Comparison of ENCODE assay signal across 10 mouse cellular contexts in the genomic region with DNA sequence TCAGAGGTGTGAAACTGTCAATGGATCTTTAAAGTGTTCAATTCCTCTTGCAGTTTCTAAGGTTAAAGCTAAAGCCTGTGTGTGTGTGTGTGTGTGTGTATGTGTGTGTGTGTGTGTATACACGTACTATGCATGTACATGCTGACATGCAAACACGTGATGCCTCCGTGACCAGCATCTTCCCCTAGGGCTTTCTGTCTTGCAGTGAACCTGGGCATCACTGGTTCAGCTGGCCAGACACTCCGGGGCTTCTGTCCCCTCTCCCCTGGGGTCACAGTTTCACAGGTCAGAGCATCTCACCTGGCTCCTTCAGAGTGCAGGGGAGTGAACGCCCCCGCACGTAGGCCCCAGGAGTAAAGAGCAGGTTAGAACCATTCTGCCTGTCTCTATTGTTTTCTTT. TPM values are rescaled to one million over a fixed set of nuclear protein-coding genes. Genes with fewer than 3 reads are reported as not detected.
DNase-seq lines count a peak whose midpoint lies in the region; ATAC-seq and TF ChIP-seq lines count a peak whose summit lies in the region.
"Had no signal": no experiment of that assay in that cellular context is flagged by ENCODE, and none has a peak within 500 bp of the region (broad histone marks: within the 10 kb centered on the region; RNA-seq: fewer than 3 reads in every experiment).

No protein-coding gene starts in this region.

- no peak for TF ChIP-seq POLR2A in thymus, adult 2 months (IDR thresholded peaks at IDR 0.05; ENCODE audit: control insufficient read depth, extremely low read depth, insufficient read depth, low read length, poor library complexity)

- WGBS in embryonic facial prominence, embryonic 14.5 days: 44% methylated on average over 7 of the region's 7 CpGs
- 54% methylated on average over 7 of the region's 7 CpGs for WGBS in intestine, embryonic 16.5 days
- 11% methylated on average over 7 of the region's 7 CpGs for WGBS in midbrain, embryonic 16.5 days
- 93% methylated on average over 7 of the region's 7 CpGs for WGBS in thymus, adult 2 months

- no peak overlapping the region for H3K4me3 ChIP-seq in embryonic facial prominence, embryonic 14.5 days (ENCODE audit: low read depth, low read length)
- 0 out of 2 replicates have a peak overlapping the region, but pooled peaks have one; percentile 24 for H3K4me3 ChIP-seq in intestine, embryonic 16.5 days (ENCODE audit: low read length)
- no peak overlapping the region for H3K4me3 ChIP-seq in midbrain, embryonic 16.5 days (ENCODE audit: low read depth, low read length)
- H3K4me3 ChIP-seq in thymus, adult 2 months (ENCODE audit: control insufficient read depth, insufficient read depth, low read length): no peak overlapping the region

- H3K36me3 ChIP-seq in embryonic facial prominence, embryonic 14.5 days (ENCODE audit: control insufficient read depth, insufficient read depth, low read length): no peaks in the 10 kb centered on the region
- H3K36me3 ChIP-seq in intestine, embryonic 16.5 days (ENCODE audit: control insufficient read depth, insufficient read depth, low read length): no peaks in the 10 kb centered on the region
- no peaks in the 10 kb centered on the region for H3K36me3 ChIP-seq in midbrain, embryonic 16.5 days (ENCODE audit: control insufficient read depth, insufficient read depth, low read length)
- H3K36me3 ChIP-seq in thymus, adult 2 months (ENCODE audit: control insufficient read depth, insufficient read depth, low read length): no peaks in the 10 kb centered on the region

- H3K4me1 ChIP-seq in embryonic facial prominence, embryonic 14.5 days (ENCODE audit: control insufficient read depth, insufficient read depth, low read length): peaks cover 16% of the 10 kb centered on the region
- peaks cover 14% of the 10 kb centered on the region for H3K4me1 ChIP-seq in intestine, embryonic 16.5 days (ENCODE audit: control insufficient read depth, insufficient read depth, low read length)
- H3K4me1 ChIP-seq in midbrain, embryonic 16.5 days (ENCODE audit: control insufficient read depth, insufficient read depth, low read length): peaks cover 19% of the 10 kb centered on the region
- H3K4me1 ChIP-seq in thymus, adult 2 months (replicated peaks; ENCODE audit: control insufficient read depth, insufficient read depth, low read length): peaks cover 15% of the 10 kb centered on the region

- H3K9ac ChIP-seq in embryonic facial prominence, embryonic 14.5 days (ENCODE audit: low read depth, low read length): no peak overlapping the region
- H3K9ac ChIP-seq in intestine, embryonic 16.5 days (ENCODE audit: low read depth, low read length): peak overlapping the region; percentile 53; the same call in 1 of the 2 replicates
- H3K9ac ChIP-seq in midbrain, embryonic 16.5 days (ENCODE audit: low read depth, low read length): peak overlapping the region; percentile 42; the same call in 1 of the 2 replicates

- no peak overlapping the region for H3K27ac ChIP-seq in embryonic facial prominence, embryonic 14.5 days (replicated peaks; ENCODE audit: low read depth, low read length)
- H3K27ac ChIP-seq in intestine, embryonic 16.5 days (ENCODE audit: low read length): no peak overlapping the region
- H3K27ac ChIP-seq in midbrain, embryonic 16.5 days (ENCODE audit: low read length): no peak overlapping the region
- H3K27ac ChIP-seq in thymus, adult 2 months (ENCODE audit: control insufficient read depth, insufficient read depth, low read length): no peak overlapping the region

- intact Hi-C loops in heart, postnatal 10 days (cut with DNase I): no loop called here

- no peak for TF ChIP-seq CTCF in thymus, adult 2 months (IDR thresholded peaks at IDR 0.05; ENCODE audit: borderline replicate concordance, control insufficient read depth, extremely low read depth, insufficient read depth, low read length, poor library complexity)

- peak; percentile 40 for DNase-seq in embryo, embryonic 11 days
- DNase-seq in embryo, embryonic 9.5 days (ENCODE audit: extremely low spot score): no peak
- no peak for DNase-seq in embryonic facial prominence, embryonic 14.5 days (ENCODE audit: low spot score)
- DNase-seq in thymus, adult 2 months: no peak
- DNase-seq in heart, postnatal 10 days: no peak
- DNase-seq in ovary, adult 18-20 months (ENCODE audit: low spot score): no peak
- DNase-seq: cerebellum, postnatal 25 days had no signal

- peak overlapping the region; percentile 81; the same call in 1 of the 2 replicates for H3K4me2 ChIP-seq in embryonic facial prominence, embryonic 14.5 days (ENCODE audit: low read depth, low read length)
- H3K4me2 ChIP-seq in intestine, embryonic 16.5 days (ENCODE audit: low read depth, low read length): peak overlapping the region; percentile 40
- H3K4me2 ChIP-seq in midbrain, embryonic 16.5 days (ENCODE audit: low read length): peak overlapping the region; percentile 35

- no peak for ATAC-seq in embryonic facial prominence, embryonic 14.5 days (ENCODE audit: low read depth)
- no peak for ATAC-seq in intestine, embryonic 16.5 days
- ATAC-seq in midbrain, embryonic 16.5 days: no peak

- H3K27me3 ChIP-seq in embryonic facial prominence, embryonic 14.5 days (replicated peaks; ENCODE audit: control insufficient read depth, insufficient read depth, low read length): no peaks in the 10 kb centered on the region
- no peaks in the 10 kb centered on the region for H3K27me3 ChIP-seq in intestine, embryonic 16.5 days (replicated peaks; ENCODE audit: control insufficient read depth, insufficient read depth, low read length)
- H3K27me3 ChIP-seq in midbrain, embryonic 16.5 days (ENCODE audit: control insufficient read depth, insufficient read depth, low read depth, low read length): no peaks in the 10 kb centered on the region
- peaks cover 9% of the 10 kb centered on the region for H3K27me3 ChIP-seq in thymus, adult 2 months (ENCODE audit: control insufficient read depth, insufficient read depth, low read length)

- no peaks in the 10 kb centered on the region for H3K9me3 ChIP-seq in embryonic facial prominence, embryonic 14.5 days (ENCODE audit: control insufficient read depth, low read length)
- no peaks in the 10 kb centered on the region for H3K9me3 ChIP-seq in intestine, embryonic 16.5 days (ENCODE audit: control insufficient read depth, low read length)
- H3K9me3 ChIP-seq in midbrain, embryonic 16.5 days (replicated peaks; ENCODE audit: control insufficient read depth, low read length, poor library complexity, severe bottlenecking): no peaks in the 10 kb centered on the region

RNA-seq across cellular contexts. Expression of gene Golm1, which starts 2.0 kb away (rescaled TPM):
- 42.3 and 48.4 TPM in 2 replicates for polyA plus RNA-seq in embryonic facial prominence, embryonic 14.5 days (2014; fragmentation: Nextera tagmentation; extraction: Ambion mirVana)
- polyA plus RNA-seq in intestine, embryonic 16.5 days (2015; fragmentation: Nextera tagmentation; extraction: Ambion mirVana): 85.4 and 90.4 TPM in 2 replicates
- 18.4 and 27.3 TPM in 2 replicates for polyA plus RNA-seq in midbrain, embryonic 16.5 days (2015; fragmentation: Nextera tagmentation; extraction: Ambion mirVana)
- polyA plus RNA-seq in thymus, adult 2 months (2012; rRNA removed): 3.2 and 4.4 TPM in 2 replicates
- total RNA-seq in heart, postnatal 10 days (2021): 10 to 100 TPM; 22.0 to 22.7 TPM

RNA-seq across cellular contexts. Expression of gene 4921517D22Rik, which starts 20.3 kb away (rescaled TPM):
- polyA plus RNA-seq in embryonic facial prominence, embryonic 14.5 days (2014; fragmentation: Nextera tagmentation; extraction: Ambion mirVana): not detected in 2 replicates
- polyA plus RNA-seq in intestine, embryonic 16.5 days (2015; fragmentation: Nextera tagmentation; extraction: Ambion mirVana): not detected in 2 replicates
- not detected in 2 replicates for polyA plus RNA-seq in midbrain, embryonic 16.5 days (2015; fragmentation: Nextera tagmentation; extraction: Ambion mirVana)
- polyA plus RNA-seq in thymus, adult 2 months (2012; rRNA removed): not detected in 2 replicates
- not detected for total RNA-seq in heart, postnatal 10 days (2021)
- polyA plus RNA-seq: heart, embryonic 16.5 days had no signal

RNA-seq across cellular contexts. Expression of gene Spata31d1a, which starts 36.5 kb away (rescaled TPM):
- polyA plus RNA-seq in embryonic facial prominence, embryonic 14.5 days (2014; fragmentation: Nextera tagmentation; extraction: Ambion mirVana): 0.22 TPM in 1 of 2 replicates, not detected in the other
- polyA plus RNA-seq in intestine, embryonic 16.5 days (2015; fragmentation: Nextera tagmentation; extraction: Ambion mirVana): not detected in 2 replicates
- 0.16 and 0.30 TPM in 2 replicates for polyA plus RNA-seq in midbrain, embryonic 16.5 days (2015; fragmentation: Nextera tagmentation; extraction: Ambion mirVana)
- polyA plus RNA-seq in thymus, adult 2 months (2012; rRNA removed): 0.03 and 0.08 TPM in 2 replicates
- total RNA-seq in heart, postnatal 10 days (2021): not detected
- polyA plus RNA-seq: heart, embryonic 16.5 days had no signal

RNA-seq across cellular contexts. Expression of gene Spata31d1b, which starts 38.5 kb away (rescaled TPM):
- 0.04 and 0.06 TPM in 2 replicates for polyA plus RNA-seq in embryonic facial prominence, embryonic 14.5 days (2014; fragmentation: Nextera tagmentation; extraction: Ambion mirVana)
- not detected in 2 replicates for polyA plus RNA-seq in intestine, embryonic 16.5 days (2015; fragmentation: Nextera tagmentation; extraction: Ambion mirVana)
- polyA plus RNA-seq in midbrain, embryonic 16.5 days (2015; fragmentation: Nextera tagmentation; extraction: Ambion mirVana): not detected in 2 replicates
- polyA plus RNA-seq in thymus, adult 2 months (2012; rRNA removed): 0.69 and 1.00 TPM in 2 replicates
- not detected for total RNA-seq in heart, postnatal 10 days (2021)
- polyA plus RNA-seq: heart, embryonic 16.5 days had no signal

RNA-seq across cellular contexts. Expression of gene Spata31d1d, which starts 58.0 kb away (rescaled TPM):
- not detected in 2 replicates for polyA plus RNA-seq in embryonic facial prominence, embryonic 14.5 days (2014; fragmentation: Nextera tagmentation; extraction: Ambion mirVana)
- polyA plus RNA-seq in intestine, embryonic 16.5 days (2015; fragmentation: Nextera tagmentation; extraction: Ambion mirVana): not detected in 2 replicates
- not detected in 2 replicates for polyA plus RNA-seq in midbrain, embryonic 16.5 days (2015; fragmentation: Nextera tagmentation; extraction: Ambion mirVana)
- 0.05 TPM in 1 of 2 replicates, not detected in the other for polyA plus RNA-seq in thymus, adult 2 months (2012; rRNA removed)
- total RNA-seq in heart, postnatal 10 days (2021): not detected
- polyA plus RNA-seq: heart, embryonic 16.5 days had no signal
